Mouse (Mus musculus) kidney, adult 2 months (tissue): ENCODE measurements around the gene Padi6. TPM values are rescaled to one million over a fixed set of nuclear protein-coding genes. Genes with fewer than 3 reads are reported as not detected.
A peak's percentile ranks its signal among the peaks of the same experiment; 100 is the strongest.

Experiments used
- DNase-seq: peaks from one replicate; pipeline ENCODE4 v3.0.0; 2021
- H3K27ac ChIP-seq: fragments of 200-500 bp; 2 replicates; pipeline ENCODE4 v1.5.1; 2012; ENCODE audit warnings: low read depth, low read length, control low read depth, inconsistent platforms; ENCODE audit not compliant: insufficient read depth
- H3K27me3 ChIP-seq: fragments of 200-500 bp; replicated peaks from 2 replicates; pipeline ENCODE4 v1.6.1; 2012; ENCODE audit warnings: mild to moderate bottlenecking, moderate library complexity, low read length, inconsistent platforms; ENCODE audit not compliant: control insufficient read depth, insufficient read depth
- H3K36me3 ChIP-seq: fragments of 200-500 bp; 2 replicates; pipeline ENCODE4 v1.6.1; 2012; ENCODE audit warnings: mild to moderate bottlenecking, moderate library complexity, low read length, inconsistent platforms; ENCODE audit not compliant: control insufficient read depth, insufficient read depth
- H3K4me1 ChIP-seq: fragments of 200-500 bp; 2 replicates; pipeline ENCODE4 v1.6.1; 2011; ENCODE audit warnings: low read length; ENCODE audit not compliant: control insufficient read depth, insufficient read depth
- H3K4me3 ChIP-seq: fragments of 200-500 bp; 2 replicates; pipeline ENCODE4 v1.5.1; 2011; ENCODE audit warnings: mild to moderate bottlenecking, low read depth, low read length, control low read depth; ENCODE audit not compliant: insufficient read depth
- CTCF ChIP-seq: fragments of 200-500 bp; conservative IDR thresholded peaks from 2 replicates; pipeline ENCODE4 v1.5.1; 2011; ENCODE audit warnings: low read depth, mild to moderate bottlenecking, control low read depth, low read length, moderate library complexity, mixed read lengths; ENCODE audit not compliant: insufficient read depth, insufficient read length
- POLR2A ChIP-seq: fragments of 200-500 bp; IDR thresholded peaks from one replicate; pipeline ENCODE4 v1.6.1; 2011; ENCODE audit warnings: low read depth, low read length, control low read depth
- WGBS: fragments of 180-500 bp; shearing (Covaris S2); methylation state at CpG from one replicate; pipeline ENCODE4 v1.1.7; 2018; 5-methylcytosine and 5-hydroxymethylcytosine counted together
- polyA plus RNA-seq: library from polyadenylated mRNA; depleted of rRNA; stranded (reverse); fragments of >200 nt; gene quantifications from 2 replicates; pipeline ENCODE4 v1.2.3, GENCODE M21; 2012; rRNA removed

Gene Padi6
- polyA plus RNA-seq, 1 experiment = not detected

DNA sequence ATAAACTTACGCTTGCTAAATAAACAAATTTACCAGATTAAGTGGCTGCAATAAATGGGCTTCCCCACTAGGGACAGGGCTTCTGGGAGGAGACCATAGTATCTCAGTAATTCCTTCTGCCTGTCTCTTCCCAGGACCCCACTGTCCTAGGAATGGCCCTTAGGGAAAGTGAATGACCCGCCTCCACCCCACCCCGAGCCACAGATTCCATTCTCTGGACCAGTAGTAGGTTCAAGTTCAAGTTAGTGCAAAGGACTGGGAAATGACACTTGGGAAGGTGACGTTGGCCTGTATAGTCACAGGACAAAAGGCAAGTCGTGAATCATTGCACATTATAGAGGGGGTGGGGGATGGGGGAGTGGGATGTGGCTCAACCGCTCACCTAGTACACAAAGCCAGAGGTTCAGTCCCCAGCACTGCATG lies 57.6 kb downstream of the Padi6 start:
- WGBS = 44% methylated on average over 6 of the region's 6 CpGs
- H3K4me1 ChIP-seq = no peaks in the 10 kb centered on the region

DNA sequence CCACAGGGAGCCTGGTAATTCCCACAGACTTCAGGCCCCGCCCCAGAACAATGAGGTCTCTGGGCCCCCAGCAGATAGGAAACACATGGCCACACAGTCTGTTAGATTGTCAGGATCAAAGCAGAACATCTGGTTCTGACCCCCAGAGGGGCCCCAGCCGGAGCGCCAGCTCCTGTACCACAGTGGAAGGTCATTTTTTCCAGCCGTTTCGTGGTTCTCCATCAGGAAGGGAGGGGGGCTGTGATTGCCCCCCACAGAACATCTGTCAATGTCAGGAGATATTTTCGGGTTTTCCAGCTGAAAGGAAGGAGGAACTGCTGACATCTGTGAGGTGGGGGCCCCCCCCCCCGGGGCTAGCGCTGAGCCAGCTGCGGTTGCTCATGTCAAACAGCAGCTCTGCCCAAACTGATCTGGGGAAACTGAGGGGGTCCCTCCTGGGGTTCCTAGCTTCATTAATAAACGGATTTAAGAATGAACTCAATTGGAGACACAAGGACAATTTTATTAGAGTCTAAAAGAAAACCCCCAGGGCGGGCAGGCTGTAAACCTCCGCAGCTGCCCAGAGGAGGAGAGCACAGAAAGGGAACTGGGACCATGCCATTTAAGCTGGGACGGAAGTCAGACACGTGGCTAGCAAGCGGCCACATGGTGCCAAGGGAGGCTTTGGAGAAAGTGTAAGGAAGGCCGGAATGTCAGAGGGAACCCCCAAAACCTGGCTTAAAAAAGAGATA lies 58.1 kb downstream of the Padi6 start:
- DNase-seq = no peak
- H3K27me3 ChIP-seq = no peaks in the 10 kb centered on the region
- 11% methylated on average over 16 of the region's 16 CpGs for WGBS
- no peak overlapping the region for H3K27ac ChIP-seq
- H3K4me1 ChIP-seq = no peaks in the 10 kb centered on the region
- TF ChIP-seq POLR2A (no peak), CTCF (no peak)
- no peaks in the 10 kb centered on the region for H3K36me3 ChIP-seq
- H3K4me3 ChIP-seq = no peak overlapping the region

More for the DNA sequence above, 57.6 kb downstream of the Padi6 start:
- TF ChIP-seq CTCF (no peak), POLR2A (no peak)
- no peaks in the 10 kb centered on the region for H3K36me3 ChIP-seq
- H3K4me3 ChIP-seq = no peak overlapping the region
- no peak overlapping the region for H3K27ac ChIP-seq
- DNase-seq = no peak
- no peaks in the 10 kb centered on the region for H3K27me3 ChIP-seq

DNA sequence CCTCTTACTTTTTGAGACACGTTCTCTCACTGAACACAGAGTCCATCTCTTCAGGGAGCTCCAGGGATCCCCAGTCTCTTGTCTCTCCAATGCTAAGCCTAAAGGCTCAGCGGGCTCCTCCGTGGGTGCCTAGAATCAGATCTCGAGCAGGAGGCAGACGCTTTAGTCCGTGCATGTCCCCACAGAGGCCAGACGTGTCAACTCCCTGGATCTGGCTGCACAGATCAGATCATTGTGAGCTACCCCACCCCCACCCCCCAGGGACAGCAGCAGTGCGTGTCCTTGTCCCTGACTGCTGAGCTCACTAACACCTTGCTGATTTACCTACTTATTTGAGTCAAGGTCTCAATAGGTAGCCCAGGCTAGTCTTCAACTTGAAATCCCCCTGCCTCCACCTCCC lies 58.8 kb downstream of the Padi6 start:
- no peak overlapping the region for H3K4me3 ChIP-seq
- H3K27me3 ChIP-seq = no peaks in the 10 kb centered on the region
- TF ChIP-seq POLR2A (no peak), CTCF (no peak)
- H3K4me1 ChIP-seq = no peaks in the 10 kb centered on the region
- no peak overlapping the region for H3K27ac ChIP-seq
- 37% methylated on average over 8 of the region's 8 CpGs for WGBS
- H3K36me3 ChIP-seq = no peaks in the 10 kb centered on the region
- DNase-seq = no peak

DNA sequence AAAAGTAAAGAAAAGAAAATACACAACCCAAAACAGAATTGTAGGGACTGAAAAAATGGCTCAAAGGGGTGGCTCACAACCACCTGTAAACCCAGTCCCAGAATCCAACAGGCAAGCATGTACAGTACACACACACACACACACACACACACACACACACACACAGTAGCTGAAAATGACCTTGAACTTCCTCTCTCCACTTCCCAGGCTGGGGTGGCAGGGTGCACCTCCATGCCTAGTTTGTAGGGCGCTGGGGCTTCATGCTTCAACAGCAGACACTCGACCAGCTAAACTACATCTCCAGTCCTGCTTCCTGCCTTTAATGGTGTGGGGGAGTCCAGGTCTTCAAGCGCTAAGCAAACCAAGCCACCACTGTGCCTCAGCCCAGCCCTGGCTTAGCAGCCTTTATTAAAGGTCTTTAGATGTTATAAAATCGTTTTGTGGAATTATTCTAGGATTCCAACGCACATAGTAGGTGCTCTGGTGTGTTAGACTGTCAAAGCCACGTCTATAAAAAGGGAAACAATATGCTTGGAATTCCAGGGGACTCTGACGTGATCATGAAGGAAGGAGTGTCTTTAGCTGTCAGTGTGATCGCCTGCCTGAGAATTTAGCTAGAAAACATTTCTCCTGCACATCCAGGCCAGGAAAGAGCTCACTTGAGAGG lies 61.6 kb downstream of the Padi6 start:
- Histone ChIP-seq H3K27me3 (no peaks in the 10 kb centered on the region), H3K27ac (no peak overlapping the region), H3K36me3 (no peaks in the 10 kb centered on the region), H3K4me3 (no peak overlapping the region), H3K4me1 (no peaks in the 10 kb centered on the region)
- 38% methylated on average over 8 of the region's 8 CpGs for WGBS
- TF ChIP-seq POLR2A (no peak), CTCF (no peak)
- DNase-seq = no peak

DNA sequence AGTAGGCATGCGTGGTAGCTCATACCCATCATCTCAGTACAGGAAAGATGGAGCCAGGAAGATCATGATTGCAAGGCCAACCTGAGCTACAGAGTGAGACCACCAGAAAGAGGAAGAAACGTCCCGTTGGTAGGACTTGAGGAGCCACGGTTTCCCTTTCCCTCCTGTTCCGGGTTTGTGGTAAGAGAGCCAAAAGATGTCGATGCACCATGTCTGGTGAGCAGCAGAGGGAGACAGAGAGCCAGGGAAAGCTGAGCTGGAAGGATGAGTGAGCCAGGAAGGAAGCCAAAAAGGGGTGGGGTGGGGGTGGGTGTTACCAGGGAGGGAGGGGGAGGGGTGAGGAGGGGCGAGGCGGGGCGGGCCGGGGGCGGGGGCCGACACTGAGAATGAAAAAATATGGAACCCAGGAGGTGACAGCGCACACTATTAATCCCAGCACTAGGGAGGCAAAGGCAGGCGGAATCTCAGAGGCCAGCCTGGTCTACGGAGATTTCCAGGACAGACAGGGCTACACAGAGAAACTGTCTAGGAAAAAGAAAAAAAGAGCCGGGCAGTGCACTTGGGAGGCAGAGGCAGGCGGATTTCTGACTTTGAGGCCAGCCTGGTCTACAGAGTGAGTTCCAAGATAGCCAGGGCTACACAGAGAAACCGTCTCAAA lies 62.6 kb downstream of the Padi6 start:
- 21% methylated on average over 18 of the region's 18 CpGs for WGBS
- Histone ChIP-seq H3K27me3 (no peaks in the 10 kb centered on the region), H3K36me3 (no peaks in the 10 kb centered on the region), H3K27ac (no peak overlapping the region), H3K4me1 (no peaks in the 10 kb centered on the region), H3K4me3 (no peak overlapping the region)
- TF ChIP-seq CTCF (peak; percentile 90), POLR2A (no peak)
- DNase-seq = peak; percentile 82

DNA sequence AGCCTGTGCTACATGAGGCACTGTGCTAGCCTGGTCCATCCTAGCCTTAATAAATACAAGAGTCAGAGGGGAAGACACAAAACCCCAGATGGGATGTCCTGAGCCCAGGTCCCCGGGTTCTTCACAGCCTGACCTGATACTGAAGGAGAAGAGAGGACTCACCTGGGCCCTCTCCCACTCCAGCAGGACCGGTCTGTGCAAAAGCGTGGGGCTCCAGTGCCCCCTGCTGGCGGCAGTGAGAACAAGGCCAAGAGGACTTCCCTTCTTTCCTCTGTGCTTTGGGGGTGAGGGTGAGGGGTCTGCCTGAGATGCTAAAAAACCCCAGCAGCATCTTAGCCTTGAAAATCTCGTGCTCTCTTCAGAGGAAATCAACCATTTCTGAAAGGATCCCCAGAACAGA lies 63.4 kb downstream of the Padi6 start:
- no peaks in the 10 kb centered on the region for H3K27me3 ChIP-seq
- H3K4me1 ChIP-seq = no peaks in the 10 kb centered on the region
- WGBS = 16% methylated on average over 5 of the region's 5 CpGs
- TF ChIP-seq POLR2A = no peak
- peak; percentile 72 for TF ChIP-seq CTCF
- no peak overlapping the region for H3K27ac ChIP-seq
- no peak for DNase-seq
- H3K4me3 ChIP-seq = no peak overlapping the region
- H3K36me3 ChIP-seq = no peaks in the 10 kb centered on the region

Other genes starting within 250 kb of the Padi6 start
- 42.0 and 56.2 TPM in 2 replicates for gene Arhgef10l, start 76.6 kb downstream of the Padi6 start, polyA plus RNA-seq
- 18.7 and 20.9 TPM in 2 replicates for gene Rcc2, start 42.1 kb downstream of the Padi6 start, polyA plus RNA-seq
- 0.38 and 0.44 TPM in 2 replicates for gene Padi4, start 31.6 kb upstream of the Padi6 start, polyA plus RNA-seq
- 0.03 TPM in 2 replicates for gene Padi3, start 68.0 kb upstream of the Padi6 start, polyA plus RNA-seq
- gene Padi1, start 103.1 kb upstream of the Padi6 start, polyA plus RNA-seq = 0.13 and 0.23 TPM in 2 replicates
- 4.9 and 5.1 TPM in 2 replicates for gene Padi2, start 163.7 kb upstream of the Padi6 start, polyA plus RNA-seq
- 655 and 703 TPM in 2 replicates for gene Sdhb, start 218.6 kb upstream of the Padi6 start, polyA plus RNA-seq
- gene Atp13a2, start 244.2 kb upstream of the Padi6 start, polyA plus RNA-seq = 46.3 and 56.0 TPM in 2 replicates